Mouse (Mus musculus): Measurements from ENCODE around the gene Nrxn3. TPM values are rescaled to one million over a fixed set of nuclear protein-coding genes. Genes with fewer than 3 reads are reported as not detected.

Nrxn3 gene
- polyA plus RNA-seq, 1 experiment = 0.47 TPM

- Histone ChIP-seq H3K4me3 (ENCODE audit: low read depth, low read length) (no peak overlapping the region), H3K4me1 (ENCODE audit: control insufficient read depth, insufficient read depth, insufficient read length, low read length) (no peaks in the 10 kb centered on the region), H3K36me3 (ENCODE audit: control insufficient read depth, insufficient read depth, low read length) (no peaks in the 10 kb centered on the region), H3K27me3 (ENCODE audit: control insufficient read depth, insufficient read depth, low read length) (no peaks in the 10 kb centered on the region), H3K27ac (ENCODE audit: insufficient read depth, low read depth, low read length) (no peak overlapping the region)
- 49% methylated on average over 2 of the region's 2 CpGs for WGBS
- TF ChIP-seq CTCF (IDR thresholded peaks at IDR 0.05; ENCODE audit: extremely low read depth, insufficient read length, insufficient replicate concordance, low read depth, low read length) (no peak), POLR2A (IDR thresholded peaks at IDR 0.05; ENCODE audit: low read depth, low read length) (no peak)
Observed at GRCm38 (mm10) chr12:89471289-89471688, 748.6 kb downstream of the Nrxn3 start.

- TF ChIP-seq POLR2A (IDR thresholded peaks at IDR 0.05; ENCODE audit: low read depth, low read length) = no peak
- no peak for TF ChIP-seq CTCF (IDR thresholded peaks at IDR 0.05; ENCODE audit: extremely low read depth, insufficient read length, insufficient replicate concordance, low read depth, low read length)
- Histone ChIP-seq H3K27me3 (ENCODE audit: control insufficient read depth, insufficient read depth, low read length) (no peaks in the 10 kb centered on the region), H3K4me1 (ENCODE audit: control insufficient read depth, insufficient read depth, insufficient read length, low read length) (no peaks in the 10 kb centered on the region), H3K36me3 (ENCODE audit: control insufficient read depth, insufficient read depth, low read length) (no peaks in the 10 kb centered on the region), H3K27ac (ENCODE audit: insufficient read depth, low read depth, low read length) (no peak overlapping the region), H3K4me3 (ENCODE audit: low read depth, low read length) (no peak overlapping the region)
- WGBS = 44% methylated on average over 4 of the region's 4 CpGs
Observed at GRCm38 (mm10) chr12:89471874-89472273, 749.2 kb downstream of the Nrxn3 start.

GRCm38 (mm10) chr12:89479096-89479495, 756.4 kb downstream of the Nrxn3 start:
- no peak overlapping the region for H3K27ac ChIP-seq (ENCODE audit: insufficient read depth, low read depth, low read length)
- TF ChIP-seq POLR2A (IDR thresholded peaks at IDR 0.05; ENCODE audit: low read depth, low read length) (no peak), CTCF (IDR thresholded peaks at IDR 0.05; ENCODE audit: extremely low read depth, insufficient read length, insufficient replicate concordance, low read depth, low read length) (no peak)
- H3K36me3 ChIP-seq (ENCODE audit: control insufficient read depth, insufficient read depth, low read length) = no peaks in the 10 kb centered on the region
- H3K4me1 ChIP-seq (ENCODE audit: control insufficient read depth, insufficient read depth, insufficient read length, low read length) = no peaks in the 10 kb centered on the region
- 20% methylated on average over 4 of the region's 4 CpGs for WGBS
- H3K4me3 ChIP-seq (ENCODE audit: low read depth, low read length) = no peak overlapping the region
- H3K27me3 ChIP-seq (ENCODE audit: control insufficient read depth, insufficient read depth, low read length) = no peaks in the 10 kb centered on the region

GRCm38 (mm10) chr12:89482223-89482622, 759.5 kb downstream of the Nrxn3 start:
- H3K4me3 ChIP-seq (ENCODE audit: low read depth, low read length) = no peak overlapping the region

GRCm38 (mm10) chr12:89504026-89504425, 781.4 kb downstream of the Nrxn3 start:
- 46% methylated on average over 3 of the region's 3 CpGs for WGBS
- H3K36me3 ChIP-seq (ENCODE audit: control insufficient read depth, insufficient read depth, low read length) = no peaks in the 10 kb centered on the region
- H3K27ac ChIP-seq (ENCODE audit: insufficient read depth, low read depth, low read length) = no peak overlapping the region
- no peak overlapping the region for H3K4me3 ChIP-seq (ENCODE audit: low read depth, low read length)
- TF ChIP-seq CTCF (IDR thresholded peaks at IDR 0.05; ENCODE audit: extremely low read depth, insufficient read length, insufficient replicate concordance, low read depth, low read length) (no peak), POLR2A (IDR thresholded peaks at IDR 0.05; ENCODE audit: low read depth, low read length) (no peak)
- no peaks in the 10 kb centered on the region for H3K27me3 ChIP-seq (ENCODE audit: control insufficient read depth, insufficient read depth, low read length)
- no peaks in the 10 kb centered on the region for H3K4me1 ChIP-seq (ENCODE audit: control insufficient read depth, insufficient read depth, insufficient read length, low read length)

More at GRCm38 (mm10) chr12:89482223-89482622, 759.5 kb downstream of the Nrxn3 start:
- H3K36me3 ChIP-seq (ENCODE audit: control insufficient read depth, insufficient read depth, low read length) = no peaks in the 10 kb centered on the region
- H3K27me3 ChIP-seq (ENCODE audit: control insufficient read depth, insufficient read depth, low read length) = no peaks in the 10 kb centered on the region
- no peak overlapping the region for H3K27ac ChIP-seq (ENCODE audit: insufficient read depth, low read depth, low read length)
- TF ChIP-seq POLR2A (IDR thresholded peaks at IDR 0.05; ENCODE audit: low read depth, low read length) = no peak
- TF ChIP-seq CTCF (IDR thresholded peaks at IDR 0.05; ENCODE audit: extremely low read depth, insufficient read length, insufficient replicate concordance, low read depth, low read length) = no peak
- whole genome bisulfite sequencing = 49% methylated on average over 5 of the region's 5 CpGs
- no peaks in the 10 kb centered on the region for H3K4me1 ChIP-seq (ENCODE audit: control insufficient read depth, insufficient read depth, insufficient read length, low read length)

GRCm38 (mm10) chr12:89505121-89505764, 782.6 kb downstream of the Nrxn3 start:
- Histone ChIP-seq H3K4me3 (ENCODE audit: low read depth, low read length) (no peak overlapping the region), H3K27ac (ENCODE audit: insufficient read depth, low read depth, low read length) (no peak overlapping the region), H3K27me3 (ENCODE audit: control insufficient read depth, insufficient read depth, low read length) (no peaks in the 10 kb centered on the region), H3K4me1 (ENCODE audit: control insufficient read depth, insufficient read depth, insufficient read length, low read length) (no peaks in the 10 kb centered on the region), H3K36me3 (ENCODE audit: control insufficient read depth, insufficient read depth, low read length) (no peaks in the 10 kb centered on the region)
- WGBS = 42% methylated on average over 2 of the region's 2 CpGs
- TF ChIP-seq CTCF (IDR thresholded peaks at IDR 0.05; ENCODE audit: extremely low read depth, insufficient read length, insufficient replicate concordance, low read depth, low read length) (no peak), POLR2A (IDR thresholded peaks at IDR 0.05; ENCODE audit: low read depth, low read length) (no peak)

- TF ChIP-seq CTCF (IDR thresholded peaks at IDR 0.05; ENCODE audit: extremely low read depth, insufficient read length, insufficient replicate concordance, low read depth, low read length) (no peak), POLR2A (IDR thresholded peaks at IDR 0.05; ENCODE audit: low read depth, low read length) (no peak)
- Histone ChIP-seq H3K36me3 (ENCODE audit: control insufficient read depth, insufficient read depth, low read length) (no peaks in the 10 kb centered on the region), H3K4me1 (ENCODE audit: control insufficient read depth, insufficient read depth, insufficient read length, low read length) (no peaks in the 10 kb centered on the region), H3K27ac (ENCODE audit: insufficient read depth, low read depth, low read length) (no peak overlapping the region), H3K27me3 (ENCODE audit: control insufficient read depth, insufficient read depth, low read length) (no peaks in the 10 kb centered on the region), H3K4me3 (ENCODE audit: low read depth, low read length) (no peak overlapping the region)
Observed at GRCm38 (mm10) chr12:89508970-89509369, 786.3 kb downstream of the Nrxn3 start.
